Mouse (Mus musculus) liver, adult (tissue): ENCODE measurements at regions not wholly inside any gene's neighbourhood (a gene's known extent, or its start where the extent isn't known, plus 50 kb on each side); places are given as distances from the start of the nearest gene placed in this dataset.

Experiments
- GATA4 ChIP-seq: IDR thresholded peaks from 2 replicates; pipeline ENCODE4 v1.6.1; 2014; ENCODE audit warnings: mild to moderate bottlenecking, low read length; ENCODE audit not compliant: insufficient replicate concordance

GRCm38 (mm10) chr13:44573463-44573862 is 155.8 kb upstream of the Jarid2 start:
- TF ChIP-seq GATA4, result no peak

- TF ChIP-seq GATA4, result no peak
Observed at GRCm38 (mm10) chr13:44579215-44579614, 150.1 kb upstream of the Jarid2 start.

- TF ChIP-seq GATA4, result no peak
Observed at GRCm38 (mm10) chr13:44580156-44580736, 149.0 kb upstream of the Jarid2 start.

GRCm38 (mm10) chr13:44580767-44581166 is 148.5 kb upstream of the Jarid2 start:
- TF ChIP-seq GATA4, result no peak

- TF ChIP-seq GATA4, result no peak
Observed at GRCm38 (mm10) chr13:44581947-44582766, 147.1 kb upstream of the Jarid2 start.

- no peak for TF ChIP-seq GATA4
Observed at GRCm38 (mm10) chr13:44582767-44583085, 146.5 kb upstream of the Jarid2 start.

- no peak for TF ChIP-seq GATA4
Observed at GRCm38 (mm10) chr13:44583614-44584013, 145.7 kb upstream of the Jarid2 start.

GRCm38 (mm10) chr13:44584151-44584550 is 145.1 kb upstream of the Jarid2 start:
- TF ChIP-seq GATA4, result no peak

GRCm38 (mm10) chr13:44584551-44584950 is 144.7 kb upstream of the Jarid2 start:
- TF ChIP-seq GATA4, result no peak

GRCm38 (mm10) chr13:44587846-44588245 is 141.4 kb upstream of the Jarid2 start:
- no peak for TF ChIP-seq GATA4

GRCm38 (mm10) chr13:44594645-44595044 is 134.6 kb upstream of the Jarid2 start:
- no peak for TF ChIP-seq GATA4

GRCm38 (mm10) chr13:44597666-44598065 is 131.6 kb upstream of the Jarid2 start:
- no peak for TF ChIP-seq GATA4

GRCm38 (mm10) chr13:44601024-44601423 is 128.2 kb upstream of the Jarid2 start:
- TF ChIP-seq GATA4, result no peak

- no peak for TF ChIP-seq GATA4
Observed at GRCm38 (mm10) chr13:44602658-44603057, 126.6 kb upstream of the Jarid2 start.

- no peak for TF ChIP-seq GATA4
Observed at GRCm38 (mm10) chr13:44607316-44608285, 121.7 kb upstream of the Jarid2 start.

- TF ChIP-seq GATA4, result no peak
Observed at GRCm38 (mm10) chr13:44608286-44608675, 121.0 kb upstream of the Jarid2 start.
